Mouse (Mus musculus) midbrain, embryonic 15.5 days (tissue): ENCODE results near the gene Fam243. TPM values are rescaled to one million over a fixed set of nuclear protein-coding genes. Genes with fewer than 3 reads are reported as not detected.
A peak's percentile ranks its signal among the peaks of the same experiment; 100 is the strongest.

Source experiments
- ATAC-seq: fragments of 200-750 bp; cut with Nextera tagmentation; replicated peaks from 2 replicates; pipeline ENCODE4 v1.8.0; 2017; ENCODE audit warnings: moderate TSS enrichment
- H3K27ac ChIP-seq: fragments of 300-500 bp; sonication (generic); 2 replicates; pipeline ENCODE4 v1.5.1; 2015; ENCODE audit warnings: mild to moderate bottlenecking, inconsistent platforms
- H3K27me3 ChIP-seq: fragments of 300-500 bp; sonication (generic); replicated peaks from 2 replicates; pipeline ENCODE4 v1.6.1; 2015; ENCODE audit warnings: inconsistent platforms
- H3K36me3 ChIP-seq: fragments of 300-500 bp; sonication (generic); replicated peaks from 2 replicates; pipeline ENCODE4 v1.6.1; 2015; ENCODE audit warnings: inconsistent platforms
- H3K4me1 ChIP-seq: fragments of 300-500 bp; sonication (generic); 2 replicates; pipeline ENCODE4 v1.6.1; 2015; ENCODE audit warnings: inconsistent platforms
- H3K4me2 ChIP-seq: fragments of 300-500 bp; sonication (generic); 2 replicates; pipeline ENCODE4 v1.6.1; 2015; ENCODE audit warnings: inconsistent platforms, mild to moderate bottlenecking, moderate library complexity
- H3K4me3 ChIP-seq: fragments of 300-500 bp; sonication (generic); 2 replicates; pipeline ENCODE4 v1.5.1; 2015; ENCODE audit warnings: mild to moderate bottlenecking, inconsistent platforms
- H3K9ac ChIP-seq: fragments of 300-500 bp; sonication (generic); 2 replicates; pipeline ENCODE4 v1.6.1; 2015; ENCODE audit warnings: mild to moderate bottlenecking, inconsistent platforms
- H3K9me3 ChIP-seq: fragments of 300-500 bp; sonication (generic); 2 replicates; pipeline ENCODE4 v1.6.1; 2016; ENCODE audit warnings: inconsistent platforms
- WGBS: fragments of 180-500 bp; shearing (Covaris S2); methylation state at CpG from one replicate; pipeline ENCODE4 v1.1.7; 2015; ENCODE audit warnings: mixed read lengths; 5-methylcytosine and 5-hydroxymethylcytosine counted together
- polyA plus RNA-seq: library from polyadenylated mRNA; unstranded; fragments of >200 nt; fragmentation: Nextera tagmentation; extraction: Ambion mirVana; gene quantifications from 2 replicates; pipeline ENCODE4 v1.2.1, GENCODE M21; 2015

Gene Fam243
- polyA plus RNA-seq, 1 experiment from 2014 or later: 0.06 TPM

- ATAC-seq: no peak
- Histone ChIP-seq H3K27ac (no peak overlapping the region), H3K27me3 (no peaks in the 10 kb centered on the region), H3K4me3 (no peak overlapping the region), H3K4me2 (no peak overlapping the region), H3K36me3 (peaks cover 6% of the 10 kb centered on the region; the same call in 1 of the 2 replicates), H3K9me3 (no peaks in the 10 kb centered on the region), H3K9ac (no peak overlapping the region), H3K4me1 (0 out of 2 replicates have a peak, but pooled peaks cover 3% of the 10 kb centered on the region)
- 73% methylated on average over 7 of the region's 7 CpGs for WGBS
Observed at GRCm38 (mm10) chr16:92316049-92316738, 5.0 kb downstream of the Fam243 start.

- Histone ChIP-seq H3K4me2 (no peak overlapping the region), H3K4me3 (no peak overlapping the region), H3K27me3 (no peaks in the 10 kb centered on the region), H3K27ac (no peak overlapping the region), H3K9ac (no peak overlapping the region), H3K9me3 (no peaks in the 10 kb centered on the region), H3K4me1 (0 out of 2 replicates have a peak, but pooled peaks cover 3% of the 10 kb centered on the region), H3K36me3 (peaks cover 11% of the 10 kb centered on the region; the same call in 1 of the 2 replicates)
- peak; percentile 84 for ATAC-seq
- 47% methylated on average over 13 of the region's 13 CpGs for WGBS
Observed at GRCm38 (mm10) chr16:92313953-92314741, 7.1 kb downstream of the Fam243 start.

- no peak overlapping the region for H3K4me2 ChIP-seq
- no peaks in the 10 kb centered on the region for H3K9me3 ChIP-seq
- no peaks in the 10 kb centered on the region for H3K27me3 ChIP-seq
- no peak overlapping the region for H3K27ac ChIP-seq
- no peak overlapping the region for H3K9ac ChIP-seq
- H3K4me1 ChIP-seq: no peaks in the 10 kb centered on the region
- H3K36me3 ChIP-seq: peaks cover 24% of the 10 kb centered on the region
- 31% methylated on average over 4 of the region's 4 CpGs for WGBS
- no peak for ATAC-seq
- no peak overlapping the region for H3K4me3 ChIP-seq
Observed at GRCm38 (mm10) chr16:92309126-92309525, 12.1 kb downstream of the Fam243 start.

DNA sequence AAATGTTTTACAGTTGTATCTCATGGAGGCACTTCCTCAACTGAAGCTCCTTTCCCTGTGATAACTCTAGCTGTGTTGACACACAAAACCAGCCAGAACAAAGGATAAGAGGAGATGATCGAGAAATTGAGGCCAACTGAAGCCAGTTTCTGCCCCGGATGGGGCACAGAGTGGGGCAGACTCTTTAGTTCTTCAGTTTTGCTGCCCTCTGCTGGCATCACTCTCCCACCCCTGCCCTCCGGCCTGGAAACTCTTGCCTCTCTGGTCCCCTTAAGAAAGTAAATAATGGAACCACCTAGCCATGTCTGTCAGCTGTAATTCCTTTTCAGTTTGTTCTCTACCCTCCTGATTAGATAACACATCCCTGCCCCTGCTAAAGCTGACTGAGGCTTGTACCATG is 13.3 kb downstream of the Fam243 start:
- Histone ChIP-seq H3K4me2 (no peak overlapping the region), H3K9me3 (no peaks in the 10 kb centered on the region), H3K27me3 (no peaks in the 10 kb centered on the region), H3K36me3 (peaks cover 24% of the 10 kb centered on the region; the same call in 1 of the 2 replicates), H3K27ac (no peak overlapping the region), H3K9ac (no peak overlapping the region), H3K4me1 (peaks cover under 1% of the 10 kb centered on the region), H3K4me3 (no peak overlapping the region)
- ATAC-seq: no peak
- WGBS: 79% methylated on average over 3 of the region's 3 CpGs

DNA sequence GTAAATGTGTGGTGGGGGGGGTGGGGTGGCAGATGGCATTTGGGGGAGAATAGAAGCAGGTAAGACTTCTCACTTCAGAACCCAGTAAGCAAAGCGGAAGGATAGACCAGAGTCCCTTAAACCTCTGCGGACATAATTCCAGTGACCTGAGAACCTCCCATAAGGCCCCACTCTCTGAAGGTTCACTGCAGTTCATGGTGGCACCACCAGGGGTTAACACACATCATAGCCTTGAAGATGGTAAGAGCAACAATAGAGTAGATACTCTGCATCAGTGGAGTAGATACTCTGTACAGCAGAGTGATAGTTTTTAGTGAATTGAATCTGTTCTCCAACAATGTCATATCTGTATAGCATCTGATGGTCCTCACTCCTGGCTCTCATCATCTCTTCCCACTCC is 15.7 kb downstream of the Fam243 start:
- no peak for ATAC-seq
- no peaks in the 10 kb centered on the region for H3K9me3 ChIP-seq
- peaks cover 13% of the 10 kb centered on the region; the same call in 1 of the 2 replicates for H3K36me3 ChIP-seq
- H3K27me3 ChIP-seq: no peaks in the 10 kb centered on the region
- peaks cover 18% of the 10 kb centered on the region for H3K4me1 ChIP-seq
- no peak overlapping the region for H3K27ac ChIP-seq
- 94% methylated on average over 2 of the region's 2 CpGs for whole genome bisulfite sequencing
- no peak overlapping the region for H3K9ac ChIP-seq
- H3K4me2 ChIP-seq: no peak overlapping the region
- no peak overlapping the region for H3K4me3 ChIP-seq

- ATAC-seq: no peak
- H3K4me3 ChIP-seq: no peak overlapping the region
- H3K27ac ChIP-seq: no peak overlapping the region
- no peaks in the 10 kb centered on the region for H3K9me3 ChIP-seq
- WGBS: 71% methylated on average over 5 of the region's 5 CpGs
- no peak overlapping the region for H3K9ac ChIP-seq
- H3K4me2 ChIP-seq: peak overlapping the region; percentile 85
- no peaks in the 10 kb centered on the region for H3K27me3 ChIP-seq
- H3K4me1 ChIP-seq: peaks cover 23% of the 10 kb centered on the region
- peaks cover 13% of the 10 kb centered on the region; the same call in 1 of the 2 replicates for H3K36me3 ChIP-seq
Observed at GRCm38 (mm10) chr16:92302506-92302905, 18.7 kb downstream of the Fam243 start.

DNA sequence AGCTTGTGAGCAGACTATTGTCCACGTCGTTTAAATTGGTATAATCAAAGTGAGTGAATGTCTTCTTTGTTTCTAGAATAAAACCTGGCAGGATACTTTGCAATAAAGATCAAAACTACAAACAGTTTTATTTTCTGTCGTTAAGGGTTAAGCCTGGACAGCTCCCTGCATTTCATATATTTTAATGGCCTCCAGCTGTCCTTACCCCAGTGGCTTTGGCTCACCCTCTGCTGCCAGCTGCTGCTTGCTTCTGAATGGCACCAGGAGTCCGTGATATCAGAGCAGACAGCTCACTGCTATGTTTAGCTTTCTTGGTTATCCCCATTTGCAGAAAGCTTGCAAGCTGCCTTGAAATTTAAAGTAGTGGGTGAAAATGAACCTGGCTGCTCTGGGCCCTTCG is 19.3 kb downstream of the Fam243 start:
- 30% methylated on average over 5 of the region's 5 CpGs for WGBS
- Histone ChIP-seq H3K4me2 (peak overlapping the region; percentile 85), H3K4me3 (peak overlapping the region; percentile 70), H3K9me3 (no peaks in the 10 kb centered on the region), H3K36me3 (peaks cover 10% of the 10 kb centered on the region; the same call in 1 of the 2 replicates), H3K4me1 (peaks cover 23% of the 10 kb centered on the region), H3K27ac (peak overlapping the region; percentile 65), H3K9ac (peak overlapping the region; percentile 74), H3K27me3 (no peaks in the 10 kb centered on the region)
- ATAC-seq: no peak

GRCm38 (mm10) chr16:92301412-92301806 is 19.8 kb downstream of the Fam243 start:
- Histone ChIP-seq H3K27me3 (no peaks in the 10 kb centered on the region), H3K4me2 (peak overlapping the region; percentile 85), H3K4me1 (peaks cover 23% of the 10 kb centered on the region), H3K9ac (peak overlapping the region; percentile 74), H3K36me3 (peaks cover 4% of the 10 kb centered on the region; the same call in 1 of the 2 replicates), H3K4me3 (peak overlapping the region; percentile 70), H3K9me3 (no peaks in the 10 kb centered on the region), H3K27ac (peak overlapping the region; percentile 65)
- under 1% methylated on average over 12 of the region's 12 CpGs for WGBS
- ATAC-seq: peak; percentile 69

GRCm38 (mm10) chr16:92300649-92301411 is 20.4 kb downstream of the Fam243 start, which contains the start of gene Smim11:
Gene Smim11, plus strand, starts transcription at chr16:92301286.
- H3K27me3 ChIP-seq: no peaks in the 10 kb centered on the region
- H3K4me3 ChIP-seq: peak within 1 kb of the TSS; percentile 70
- no peaks in the 10 kb centered on the region; the same call in 1 of the 2 replicates for H3K36me3 ChIP-seq
- peak; percentile 95 for ATAC-seq
- H3K4me2 ChIP-seq: peak within 1 kb of the TSS; percentile 85
- 7% methylated on average over 32 of the region's 32 CpGs for WGBS
- no peaks in the 10 kb centered on the region for H3K9me3 ChIP-seq
- H3K4me1 ChIP-seq: peaks cover 23% of the 10 kb centered on the region
- H3K9ac ChIP-seq: peak within 1 kb of the TSS; percentile 74
- peak within 1 kb of the TSS; percentile 81 for H3K27ac ChIP-seq

- WGBS: 81% methylated on average over 2 of the region's 2 CpGs
- Histone ChIP-seq H3K4me1 (peaks cover 6% of the 10 kb centered on the region; the same call in 1 of the 2 replicates), H3K27me3 (no peaks in the 10 kb centered on the region), H3K9me3 (no peaks in the 10 kb centered on the region), H3K27ac (no peak overlapping the region), H3K36me3 (no peaks in the 10 kb centered on the region), H3K4me2 (no peak overlapping the region), H3K4me3 (no peak overlapping the region), H3K9ac (no peak overlapping the region)
- ATAC-seq: no peak
Observed at GRCm38 (mm10) chr16:92295328-92295727, 25.9 kb downstream of the Fam243 start.

- Histone ChIP-seq H3K27ac (no peak overlapping the region), H3K4me2 (no peak overlapping the region), H3K9ac (no peak overlapping the region), H3K9me3 (no peaks in the 10 kb centered on the region), H3K4me3 (no peak overlapping the region), H3K36me3 (no peaks in the 10 kb centered on the region), H3K27me3 (no peaks in the 10 kb centered on the region), H3K4me1 (peaks cover 3% of the 10 kb centered on the region; the same call in 1 of the 2 replicates)
- 32% methylated on average over 12 of the region's 12 CpGs for WGBS
- ATAC-seq: no peak
Observed at GRCm38 (mm10) chr16:92294267-92294970, 26.8 kb downstream of the Fam243 start.
